Mouse (Mus musculus): Measurements from ENCODE around the gene Gm18336.
"Not testable (repeated sequence)": the region's sequence is repeated elsewhere in the genome, so short reads cannot be mapped to it uniquely, and the experiment has no call there.

Gm18336 gene

DNA sequence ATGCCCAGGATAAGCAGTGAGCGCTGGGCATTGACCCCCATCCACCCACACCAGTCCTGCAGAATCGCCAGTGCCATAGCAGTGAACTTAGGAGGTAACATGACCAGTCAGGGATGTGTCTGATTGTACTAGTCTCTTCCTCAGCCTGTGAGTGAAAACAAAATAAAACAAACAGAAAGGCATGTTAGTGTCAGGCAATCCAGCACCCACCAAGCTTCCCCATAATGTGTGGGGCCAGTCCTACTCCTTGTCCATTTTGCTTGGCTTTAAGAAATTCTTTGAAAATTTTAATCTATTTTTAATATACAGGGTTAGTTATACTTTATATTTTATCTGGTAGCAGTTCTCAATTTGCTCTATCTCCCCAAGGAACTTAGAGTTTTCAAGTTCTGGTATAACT lies at the start of gene Gm18336:
Gene Gm18336 (minus strand): TSS at position 101 of the 400 bp plus-strand sequence.
- in situ Hi-C loops (cut with MboI): not testable (repeated sequence)

DNA sequence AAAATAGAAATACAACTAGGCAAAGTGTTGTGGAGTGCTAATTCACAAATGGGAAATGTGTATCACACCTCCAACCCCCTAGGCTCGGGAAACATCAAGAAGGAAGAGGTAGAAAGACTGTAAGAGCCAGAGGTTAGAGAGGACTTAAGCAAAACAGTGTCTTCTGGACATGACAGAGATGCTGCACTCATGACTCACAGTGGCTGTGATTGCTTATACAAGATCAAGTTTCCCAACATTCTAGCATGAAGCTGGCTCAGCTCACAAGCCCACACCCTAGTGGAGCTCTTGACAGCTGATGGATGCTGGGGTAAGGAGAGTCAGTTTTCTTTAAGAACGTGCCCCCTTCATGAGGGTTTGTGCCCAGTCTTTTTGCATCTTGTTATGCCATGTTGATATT lies 42.9 kb upstream of the Gm18336 start:
- in situ Hi-C loops (cut with MboI): no loop called here

DNA sequence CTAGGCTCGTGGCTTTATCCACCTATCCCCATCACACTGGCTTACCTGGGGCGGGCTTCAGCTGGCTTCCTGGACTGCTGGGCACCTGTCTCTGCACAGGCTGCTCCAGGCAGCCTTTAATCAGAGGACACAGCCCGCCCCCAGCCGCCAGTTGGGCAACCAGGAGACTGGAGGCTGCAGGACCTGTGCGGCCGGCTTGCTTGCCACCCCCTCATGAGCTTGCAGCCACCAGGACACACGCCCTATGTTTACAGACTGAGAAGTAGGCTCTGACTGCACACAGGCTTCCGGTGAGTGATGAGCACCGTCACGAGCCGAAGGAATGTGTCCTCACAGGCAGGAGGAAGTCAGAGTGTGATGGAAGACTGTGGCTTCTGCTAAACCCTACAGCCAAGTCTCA lies 36.7 kb upstream of the Gm18336 start, which contains the start of gene Trex2:
Gene Trex2 (minus strand): TSS at position 93 of the 400 bp plus-strand sequence.
- in situ Hi-C loops (cut with MboI): no loop called here

DNA sequence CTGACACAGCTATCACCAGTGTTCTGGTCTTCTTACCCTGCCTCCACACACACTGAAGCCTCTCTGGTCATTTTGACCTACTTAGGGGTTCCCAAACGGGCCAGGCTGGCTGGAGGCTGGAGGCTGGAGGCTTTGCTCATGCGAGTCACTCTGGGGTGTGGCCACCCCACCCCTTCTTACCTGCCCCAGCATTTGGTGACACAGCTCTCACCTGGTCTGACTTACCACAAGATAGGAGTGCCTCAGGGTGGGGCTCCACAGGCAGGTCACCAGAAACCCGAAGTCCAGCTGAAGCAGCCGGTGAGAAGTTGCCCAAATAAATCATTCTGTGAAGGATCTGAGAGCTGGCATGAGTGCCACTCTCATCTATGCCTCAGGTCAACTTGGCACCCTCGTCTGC lies 34.3 kb upstream of the Gm18336 start:
- in situ Hi-C loops (cut with MboI): no loop called here

DNA sequence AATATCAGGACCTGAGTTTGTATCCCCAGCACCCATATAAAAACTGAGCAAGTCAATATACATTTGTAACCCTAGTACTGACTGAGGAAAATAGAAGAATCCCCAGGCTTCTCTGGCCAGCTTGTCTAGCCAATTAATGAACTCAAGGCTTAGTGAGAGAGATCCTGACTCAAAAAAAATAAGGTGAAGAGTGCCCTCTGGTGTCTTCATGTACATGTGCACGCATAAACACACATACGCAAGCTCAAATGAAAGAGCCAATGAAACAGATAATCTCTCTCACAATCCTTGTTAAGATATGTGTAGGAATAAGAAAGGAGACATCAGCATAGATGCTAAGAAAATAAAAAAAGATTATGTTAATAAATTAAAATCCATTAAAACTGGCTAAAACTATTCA lies 31.5 kb upstream of the Gm18336 start:
- in situ Hi-C loops (cut with MboI): no loop called here

DNA sequence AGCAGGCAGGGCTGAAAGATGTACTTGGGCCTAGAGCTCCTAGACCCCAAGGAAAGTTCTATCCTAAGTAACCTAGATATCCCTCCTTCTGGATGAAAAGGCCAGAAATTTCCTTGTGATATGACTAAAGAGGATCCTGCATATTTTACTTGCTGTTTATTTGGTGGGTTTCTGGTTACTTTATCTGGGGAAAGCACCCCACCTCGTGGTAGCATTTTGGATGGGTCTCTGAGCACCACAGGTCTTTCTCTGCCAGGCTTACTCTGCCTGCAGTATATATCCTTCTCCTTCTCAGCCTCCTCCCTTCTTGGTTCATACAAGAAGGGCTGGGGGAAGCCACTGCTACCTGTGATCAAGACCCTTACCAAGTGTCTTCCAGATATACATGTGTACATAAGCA lies 14.2 kb upstream of the Gm18336 start:
- in situ Hi-C loops (cut with MboI): no loop called here

DNA sequence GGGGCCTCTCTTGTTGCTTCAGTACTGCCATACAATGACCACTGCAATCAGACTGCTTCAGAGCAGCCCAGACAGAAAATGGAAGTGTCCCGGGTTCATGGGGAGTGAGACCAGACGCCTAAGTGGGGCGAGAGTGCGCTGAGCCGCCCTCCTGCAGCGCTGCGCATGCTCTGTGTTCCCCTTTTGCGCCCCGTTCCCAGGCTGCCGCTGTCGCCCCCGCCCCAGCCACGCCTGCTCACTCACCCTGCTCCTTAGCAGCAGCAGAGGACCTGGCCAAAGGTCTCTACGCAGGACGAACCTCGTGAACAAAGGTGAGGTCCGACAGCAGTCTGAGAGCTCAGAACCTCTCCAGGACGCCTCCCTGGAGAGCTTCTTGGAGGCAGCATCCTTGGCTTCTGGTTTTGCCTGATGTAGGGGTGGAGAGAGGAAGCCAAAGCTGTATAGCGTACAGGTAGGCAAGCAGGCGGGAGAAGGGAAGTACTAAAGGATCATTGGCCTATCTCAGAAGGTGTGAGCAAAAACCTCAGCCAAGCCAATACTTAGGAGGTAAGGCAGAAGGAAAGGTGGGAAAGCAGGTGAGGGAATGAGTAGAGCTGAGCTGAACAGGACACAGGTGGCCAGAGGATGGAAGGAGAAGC lies 12.5 kb upstream of the Gm18336 start, which contains the start of gene Zfp92:
Gene Zfp92 (plus strand): TSS at position 217 of the 638 bp plus-strand sequence.
- in situ Hi-C loops (cut with MboI): no loop called here

DNA sequence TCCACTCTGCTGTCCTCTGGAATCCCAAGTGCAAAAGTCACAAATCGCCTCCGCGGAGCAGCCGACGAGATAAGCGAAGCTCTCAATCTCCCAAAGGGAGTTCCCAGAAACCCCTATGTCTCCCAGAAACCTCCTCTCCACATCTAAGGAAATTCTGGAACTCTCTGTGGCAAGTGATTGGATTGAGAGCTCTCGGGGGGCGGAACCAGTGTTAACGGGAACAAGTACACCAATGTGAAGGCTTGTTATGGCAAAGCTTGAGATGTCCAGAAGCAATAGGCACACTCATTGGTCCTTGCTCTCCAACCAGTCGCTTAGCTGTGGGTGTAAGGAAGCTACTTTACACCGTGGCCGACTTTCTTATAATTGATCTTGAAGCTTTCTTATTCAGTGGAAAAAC lies 3.1 kb upstream of the Gm18336 start:
- in situ Hi-C loops (cut with MboI): no loop called here

DNA sequence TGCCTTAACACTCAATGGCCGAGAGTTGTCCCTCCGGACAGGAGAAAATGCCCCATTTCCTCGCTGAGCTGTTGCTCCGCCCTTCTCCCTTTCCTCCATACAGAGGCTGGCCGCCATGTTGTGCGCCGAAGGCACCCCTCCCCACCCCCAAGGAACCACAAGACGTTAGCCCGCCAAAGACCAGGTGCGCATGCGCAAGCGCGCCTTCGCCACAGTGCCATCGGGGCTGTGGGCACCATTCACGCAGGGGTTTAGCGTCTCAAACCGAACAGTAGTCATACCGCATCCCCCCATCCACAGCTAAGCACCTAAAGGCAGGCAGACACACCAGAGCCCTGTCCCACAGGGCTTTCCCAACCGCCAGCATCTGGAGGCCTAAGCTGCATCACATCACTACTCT lies 2.4 kb upstream of the Gm18336 start:
- in situ Hi-C loops (cut with MboI): no loop called here

DNA sequence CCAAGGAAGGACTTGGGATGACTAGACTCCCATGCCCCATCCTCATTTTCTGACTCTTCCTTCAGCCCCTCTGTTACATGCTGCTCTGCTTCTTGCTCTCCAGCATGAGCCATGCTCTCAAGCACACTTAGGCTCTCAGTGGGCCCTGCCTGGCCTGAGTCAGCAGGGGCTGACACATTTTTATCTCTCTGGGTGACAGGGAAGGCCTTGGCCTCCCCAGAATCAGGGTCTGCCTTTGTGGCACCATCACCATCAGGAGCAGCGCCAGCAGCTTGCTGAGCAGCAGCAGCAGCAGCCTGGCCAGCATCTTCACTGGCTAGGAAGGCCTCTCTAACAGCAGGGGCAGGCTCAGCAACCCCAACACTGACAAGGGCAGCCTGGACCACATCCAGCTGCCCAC lies 2.1 kb downstream of the Gm18336 start:
- in situ Hi-C loops (cut with MboI): no loop called here

DNA sequence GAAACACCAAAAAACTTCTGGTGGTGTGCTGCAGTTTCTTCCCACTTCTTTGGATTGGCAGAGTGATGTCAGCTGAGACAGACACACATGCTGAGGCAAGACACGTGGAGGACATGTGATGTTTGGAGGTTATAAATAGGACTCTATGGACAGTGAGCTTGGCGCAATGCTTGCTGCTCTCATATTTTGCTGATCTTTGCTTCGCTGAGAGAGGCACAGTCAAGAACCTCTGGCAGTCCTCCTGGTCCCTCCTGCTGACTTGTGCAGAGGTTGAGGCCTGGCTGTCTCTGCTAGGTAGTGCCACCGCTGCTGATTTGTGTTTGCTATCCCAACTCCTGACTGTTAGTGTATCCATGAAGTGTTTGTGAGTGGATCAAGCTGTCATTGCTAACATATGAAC lies 7.1 kb downstream of the Gm18336 start:
- in situ Hi-C loops (cut with MboI): no loop called here

DNA sequence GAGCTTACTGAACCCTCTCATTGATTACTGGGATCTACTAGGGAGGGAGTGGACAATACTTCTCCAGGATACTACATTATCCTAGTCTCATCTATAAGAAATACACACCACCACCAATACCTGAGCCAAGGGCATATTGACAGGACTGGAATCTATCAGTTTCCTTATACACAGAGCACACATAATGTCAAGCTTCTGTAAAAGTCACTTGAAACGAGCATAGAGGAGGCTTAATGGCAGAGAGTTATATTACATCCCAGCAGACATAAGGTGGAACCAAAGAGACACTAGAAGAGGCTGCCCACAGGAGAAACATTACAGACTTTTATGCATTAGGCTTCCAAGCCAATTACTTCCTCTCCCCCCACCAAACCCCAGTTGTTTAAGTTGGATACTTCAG lies 13.6 kb downstream of the Gm18336 start:
- in situ Hi-C loops (cut with MboI): no loop called here

DNA sequence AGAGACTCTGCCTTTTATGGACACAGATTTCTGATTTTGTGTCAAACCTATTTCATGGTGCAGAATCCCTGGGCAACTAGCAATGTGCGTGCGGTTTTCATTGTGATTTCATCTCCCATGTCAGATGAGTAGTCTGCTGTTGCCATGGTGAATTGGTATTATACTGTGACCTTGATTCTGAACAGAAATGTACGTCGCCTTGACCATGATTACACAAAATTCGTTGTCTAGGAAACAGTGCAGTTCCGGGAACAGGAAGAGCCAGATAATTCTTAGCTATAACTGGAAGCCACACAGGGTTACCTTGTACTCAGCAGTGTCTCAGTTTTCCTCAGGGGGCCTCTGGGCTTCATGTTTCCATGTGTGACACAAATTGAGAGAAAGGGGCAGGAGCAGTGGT lies 14.1 kb downstream of the Gm18336 start:
- in situ Hi-C loops (cut with MboI): no loop called here

DNA sequence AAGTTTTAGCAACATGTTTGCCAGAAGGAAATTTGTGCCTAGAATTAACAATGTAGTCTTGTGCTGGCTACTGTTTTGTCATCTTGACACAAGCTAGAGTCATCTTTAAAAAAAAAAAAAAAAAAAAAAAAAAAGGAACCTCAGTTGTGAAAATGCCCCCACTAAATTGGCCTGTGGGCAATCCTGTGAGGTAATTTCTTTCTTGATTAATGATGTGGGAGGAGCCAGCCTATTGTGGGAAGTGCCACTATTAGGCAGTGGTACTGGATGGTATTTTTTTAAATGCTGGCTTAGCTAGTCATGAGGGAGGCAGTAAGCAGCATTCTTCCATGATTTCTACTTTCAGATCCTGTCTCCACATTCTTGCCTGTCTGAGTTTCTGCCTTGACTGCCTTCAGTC lies 35.2 kb downstream of the Gm18336 start:
- in situ Hi-C loops (cut with MboI): no loop called here

DNA sequence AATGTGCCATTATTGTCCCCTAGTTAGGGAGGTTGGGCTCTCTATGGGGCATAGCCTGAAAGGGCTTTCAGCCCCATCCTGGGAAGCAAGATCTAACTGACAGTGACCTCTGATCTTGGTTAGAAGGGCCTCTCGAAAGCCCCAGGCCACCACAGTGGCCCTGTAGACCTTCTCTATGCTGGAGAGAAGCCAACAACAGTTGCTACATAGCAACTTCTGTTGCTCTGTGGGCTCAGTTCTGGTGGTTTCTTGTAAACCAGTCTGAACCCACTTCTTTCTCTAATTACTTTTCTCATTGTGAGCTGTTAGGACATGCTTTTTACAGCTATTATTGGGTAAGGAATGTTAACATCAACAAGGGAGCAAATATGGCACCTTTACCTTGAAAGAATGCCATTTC lies 41.8 kb downstream of the Gm18336 start:
- in situ Hi-C loops (cut with MboI): no loop called here

DNA sequence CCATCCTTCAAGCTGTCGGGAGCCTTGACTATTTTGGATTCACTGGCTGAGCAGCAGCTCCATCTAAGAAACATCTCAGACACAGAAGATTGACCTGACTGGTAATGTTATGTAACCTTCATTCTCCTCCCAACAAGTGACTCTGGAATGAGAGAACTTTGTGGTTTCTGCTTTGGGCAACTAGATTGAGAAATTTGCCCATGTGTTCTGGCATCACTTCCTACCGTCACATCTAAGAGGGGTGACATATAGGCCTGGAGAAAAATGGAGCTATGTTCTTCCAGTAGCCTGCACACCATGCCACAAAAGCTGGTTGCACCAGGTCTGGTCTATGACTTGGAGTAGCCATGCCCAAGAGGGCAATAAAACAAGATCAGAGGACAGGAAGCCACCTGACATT lies 42.4 kb downstream of the Gm18336 start:
- in situ Hi-C loops (cut with MboI): no loop called here

Measured in mature B cell (primary cell).